Mouse (Mus musculus): ENCODE measurements around the gene Rsph3a. TPM values are rescaled to one million over a fixed set of nuclear protein-coding genes. Genes with fewer than 3 reads are reported as not detected.
A peak's percentile ranks its signal among the peaks of the same experiment; 100 is the strongest.

Rsph3a gene
- polyA plus RNA-seq, 1 experiment = 27.1 TPM

DNA sequence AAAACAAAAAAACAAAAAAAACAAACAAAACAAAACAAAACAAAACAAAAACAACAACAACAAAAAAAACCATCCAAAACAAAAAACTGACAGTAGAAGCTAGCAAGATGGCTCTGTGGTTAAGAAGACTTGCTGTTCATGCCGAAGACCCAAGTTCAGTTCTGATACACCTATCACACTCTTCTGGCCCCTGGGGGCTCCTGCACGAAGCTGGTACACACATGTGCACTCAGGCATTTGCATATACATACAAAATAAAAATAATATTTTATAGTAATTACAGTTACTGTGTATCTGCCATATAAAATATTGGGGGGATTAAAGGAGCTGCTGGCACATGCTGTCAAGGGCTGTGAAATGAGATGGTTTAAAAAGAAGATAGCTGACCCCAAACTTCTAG is 43.9 kb upstream of the Rsph3a start:
- TF ChIP-seq POLR2A (IDR thresholded peaks at IDR 0.05; ENCODE audit: low read depth, low read length) (no peak), CTCF (IDR thresholded peaks at IDR 0.05; ENCODE audit: extremely low read depth, insufficient read depth, insufficient read length, insufficient replicate concordance) (no peak)
- no peak overlapping the region for H3K4me3 ChIP-seq (ENCODE audit: extremely low read depth, insufficient read depth, insufficient read length)
- no peak overlapping the region for H3K27ac ChIP-seq (ENCODE audit: insufficient read depth, low read length)
- no peak for DNase-seq (ENCODE audit: low read depth in 1 of 2, low spot score in 2 of 2)
- peaks cover 12% of the 10 kb centered on the region; the same call in 1 of the 2 replicates for H3K4me1 ChIP-seq (ENCODE audit: control insufficient read depth, insufficient read depth, insufficient read length)
- 82% methylated on average over 2 of the region's 2 CpGs for WGBS
- H3K27me3 ChIP-seq (ENCODE audit: control insufficient read depth, insufficient read depth, low read length) = no peaks in the 10 kb centered on the region
- no peaks in the 10 kb centered on the region for H3K36me3 ChIP-seq (ENCODE audit: control insufficient read depth, insufficient read depth, low read length)

DNA sequence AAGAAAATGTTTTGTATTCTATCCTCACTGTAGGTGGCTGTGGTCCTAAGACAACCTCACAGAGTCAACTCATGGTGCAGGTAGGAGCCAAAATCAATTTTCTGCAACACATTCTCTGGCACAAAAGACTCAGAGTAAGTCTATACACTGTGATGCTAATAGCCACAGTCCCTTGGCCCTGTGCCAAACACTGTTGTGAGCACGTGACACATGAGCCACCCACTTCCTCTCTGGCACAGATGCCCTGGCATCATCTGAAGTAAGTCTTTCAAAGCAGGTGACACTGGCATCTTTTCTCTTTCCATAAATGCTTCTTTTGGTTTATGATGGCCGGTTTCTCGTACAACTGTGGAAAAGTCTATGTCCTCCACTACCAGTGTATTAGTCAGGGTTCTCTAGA is 43.1 kb upstream of the Rsph3a start:
- Histone ChIP-seq H3K27ac (ENCODE audit: insufficient read depth, low read length) (no peak overlapping the region), H3K27me3 (ENCODE audit: control insufficient read depth, insufficient read depth, low read length) (no peaks in the 10 kb centered on the region), H3K4me3 (ENCODE audit: extremely low read depth, insufficient read depth, insufficient read length) (no peak overlapping the region), H3K4me1 (ENCODE audit: control insufficient read depth, insufficient read depth, insufficient read length) (peaks cover 7% of the 10 kb centered on the region; the same call in 1 of the 2 replicates), H3K36me3 (ENCODE audit: control insufficient read depth, insufficient read depth, low read length) (no peaks in the 10 kb centered on the region)
- TF ChIP-seq POLR2A (IDR thresholded peaks at IDR 0.05; ENCODE audit: low read depth, low read length) (no peak), CTCF (IDR thresholded peaks at IDR 0.05; ENCODE audit: extremely low read depth, insufficient read depth, insufficient read length, insufficient replicate concordance) (no peak)
- peak; percentile 83 to 84 for DNase-seq (ENCODE audit: low read depth in 1 of 2, low spot score in 2 of 2)
- 48% methylated on average over 3 of the region's 3 CpGs for WGBS

DNA sequence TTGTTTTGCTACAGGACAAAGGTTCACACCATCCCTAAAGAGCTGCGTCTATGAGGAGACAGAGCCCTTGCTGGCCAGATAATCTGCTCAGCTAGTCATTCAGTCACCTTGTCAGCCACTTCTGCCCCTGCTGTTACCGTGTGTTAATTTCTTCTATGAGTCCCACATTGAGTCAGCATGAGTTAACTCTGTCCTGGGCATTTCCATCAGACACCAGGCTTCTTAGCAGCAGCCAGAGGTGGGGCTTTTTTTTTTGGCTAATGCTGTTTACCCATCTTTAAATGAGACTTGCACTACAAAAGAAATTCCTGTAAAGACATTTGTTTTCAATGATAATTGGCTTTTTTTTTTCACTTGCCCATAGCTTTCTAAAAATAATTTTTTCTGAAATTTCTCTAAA is 40.4 kb upstream of the Rsph3a start:
- Histone ChIP-seq H3K27me3 (ENCODE audit: control insufficient read depth, insufficient read depth, low read length) (no peaks in the 10 kb centered on the region), H3K4me3 (ENCODE audit: extremely low read depth, insufficient read depth, insufficient read length) (no peak overlapping the region), H3K36me3 (ENCODE audit: control insufficient read depth, insufficient read depth, low read length) (no peaks in the 10 kb centered on the region), H3K4me1 (ENCODE audit: control insufficient read depth, insufficient read depth, insufficient read length) (peaks cover 4% of the 10 kb centered on the region; the same call in 1 of the 2 replicates), H3K27ac (ENCODE audit: insufficient read depth, low read length) (no peak overlapping the region)
- TF ChIP-seq CTCF (IDR thresholded peaks at IDR 0.05; ENCODE audit: extremely low read depth, insufficient read depth, insufficient read length, insufficient replicate concordance) (no peak), POLR2A (IDR thresholded peaks at IDR 0.05; ENCODE audit: low read depth, low read length) (no peak)
- DNase-seq (ENCODE audit: low read depth in 1 of 2, low spot score in 2 of 2) = no peak
- WGBS = 37% methylated on average over 2 of the region's 2 CpGs

DNA sequence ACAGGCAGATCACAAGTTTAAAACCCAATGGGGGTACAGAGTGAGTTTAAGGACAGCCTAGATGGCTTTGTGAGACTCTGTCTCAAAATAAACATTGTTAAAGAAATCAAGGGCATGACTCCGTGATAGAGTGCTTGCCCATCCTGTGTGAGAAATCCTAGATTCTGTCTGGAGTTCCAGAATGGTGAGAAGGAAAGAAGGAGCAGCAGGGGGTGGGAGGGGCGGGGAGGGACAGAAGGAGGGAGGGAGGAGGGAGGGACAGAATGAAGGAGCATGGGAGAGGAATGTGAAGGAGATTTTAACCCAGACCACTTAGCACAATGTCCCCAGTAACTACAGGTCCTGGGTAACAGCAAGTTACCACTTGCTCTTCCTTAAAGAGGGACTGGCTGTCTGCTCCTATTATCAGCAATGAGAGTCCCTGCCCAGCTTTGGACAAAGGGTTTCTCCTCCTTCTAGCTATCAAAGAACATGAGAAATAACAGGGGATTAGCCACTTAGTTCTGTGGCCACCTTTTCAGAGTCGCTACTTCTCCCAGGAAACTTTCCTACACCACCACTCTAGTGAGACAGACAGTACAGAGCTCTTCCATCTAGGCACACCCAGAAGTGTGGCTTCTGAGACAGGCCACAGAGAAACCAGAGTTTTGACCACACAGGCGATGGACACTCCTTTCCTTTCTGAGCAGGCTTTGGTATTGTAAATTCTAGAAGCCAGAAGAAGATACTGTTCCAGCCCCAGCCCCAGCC is 39.3 kb upstream of the Rsph3a start:
- TF ChIP-seq POLR2A (IDR thresholded peaks at IDR 0.05; ENCODE audit: low read depth, low read length) = no peak
- TF ChIP-seq CTCF (IDR thresholded peaks at IDR 0.05; ENCODE audit: extremely low read depth, insufficient read depth, insufficient read length, insufficient replicate concordance) = no peak
- no peak overlapping the region for H3K4me3 ChIP-seq (ENCODE audit: extremely low read depth, insufficient read depth, insufficient read length)
- no peak overlapping the region for H3K27ac ChIP-seq (ENCODE audit: insufficient read depth, low read length)
- 67% methylated on average over 4 of the region's 4 CpGs for WGBS
- H3K4me1 ChIP-seq (ENCODE audit: control insufficient read depth, insufficient read depth, insufficient read length) = peaks cover 4% of the 10 kb centered on the region; the same call in 1 of the 2 replicates
- H3K36me3 ChIP-seq (ENCODE audit: control insufficient read depth, insufficient read depth, low read length) = no peaks in the 10 kb centered on the region
- no peak for DNase-seq (ENCODE audit: low read depth in 1 of 2, low spot score in 2 of 2)
- no peaks in the 10 kb centered on the region for H3K27me3 ChIP-seq (ENCODE audit: control insufficient read depth, insufficient read depth, low read length)

DNA sequence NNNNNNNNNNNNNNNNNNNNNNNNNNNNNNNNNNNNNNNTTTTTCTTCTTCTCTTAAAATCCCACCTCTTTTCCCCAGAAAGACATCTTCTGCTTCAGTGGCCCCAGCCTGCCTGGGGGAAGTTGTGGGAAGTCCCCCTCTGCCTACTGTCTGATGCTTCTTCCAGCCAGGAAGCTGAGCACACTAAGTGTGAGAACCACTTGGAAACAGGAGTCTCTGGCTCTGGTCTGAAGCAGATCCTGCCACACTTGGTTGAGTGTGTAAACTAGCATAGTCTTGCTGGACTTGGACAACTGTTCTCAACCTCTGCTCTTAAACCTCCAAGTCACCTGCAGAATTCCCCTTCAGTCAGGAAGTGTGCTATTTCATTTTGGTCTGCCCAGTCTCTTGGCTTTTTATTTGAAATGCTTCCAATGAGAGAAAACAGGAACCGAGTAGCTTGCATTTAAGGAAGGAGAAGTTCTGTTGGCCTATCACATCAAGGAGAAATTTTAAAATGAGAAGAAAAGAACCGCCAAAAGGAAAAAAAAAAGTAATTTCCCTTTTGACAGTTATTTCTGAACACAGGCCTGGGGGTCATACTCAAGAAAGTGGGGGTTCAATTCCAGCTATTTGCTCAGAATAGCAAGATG is 30.7 kb upstream of the Rsph3a start:
- peak overlapping the region; percentile 49; the same call in 1 of the 2 replicates for H3K27ac ChIP-seq (ENCODE audit: insufficient read depth, low read length)
- no peak for DNase-seq (ENCODE audit: low read depth in 1 of 2, low spot score in 2 of 2)
- TF ChIP-seq CTCF (IDR thresholded peaks at IDR 0.05; ENCODE audit: extremely low read depth, insufficient read depth, insufficient read length, insufficient replicate concordance) (no peak), POLR2A (IDR thresholded peaks at IDR 0.05; ENCODE audit: low read depth, low read length) (no peak)
- peaks cover 8% of the 10 kb centered on the region; the same call in 1 of the 2 replicates for H3K4me1 ChIP-seq (ENCODE audit: control insufficient read depth, insufficient read depth, insufficient read length)
- no peaks in the 10 kb centered on the region for H3K36me3 ChIP-seq (ENCODE audit: control insufficient read depth, insufficient read depth, low read length)
- H3K27me3 ChIP-seq (ENCODE audit: control insufficient read depth, insufficient read depth, low read length) = no peaks in the 10 kb centered on the region
- 10% methylated on average over 2 of the region's 2 CpGs for whole genome bisulfite sequencing
- no peak overlapping the region for H3K4me3 ChIP-seq (ENCODE audit: extremely low read depth, insufficient read depth, insufficient read length)

DNA sequence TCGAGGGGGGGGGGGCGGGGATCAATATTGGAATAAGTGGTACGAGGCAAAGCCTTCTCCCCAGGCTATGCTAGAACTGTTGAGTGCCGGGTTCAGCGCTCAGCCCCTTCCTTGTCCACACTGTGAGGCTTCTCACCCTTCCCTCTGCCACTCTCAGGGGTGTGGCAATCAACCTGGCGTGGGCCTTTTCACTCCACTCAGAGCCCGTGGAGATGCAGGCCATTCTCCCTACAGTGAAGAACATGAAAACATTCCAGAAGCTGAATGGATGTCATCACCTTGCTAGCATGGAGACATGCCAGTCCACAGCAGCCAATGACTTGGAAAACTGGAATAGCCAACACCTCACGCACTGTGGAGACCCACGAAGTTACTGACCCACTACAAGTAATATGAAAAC is 29.6 kb upstream of the Rsph3a start:
- Histone ChIP-seq H3K4me3 (ENCODE audit: extremely low read depth, insufficient read depth, insufficient read length) (no peak overlapping the region), H3K4me1 (ENCODE audit: control insufficient read depth, insufficient read depth, insufficient read length) (peaks cover 8% of the 10 kb centered on the region; the same call in 1 of the 2 replicates), H3K27me3 (ENCODE audit: control insufficient read depth, insufficient read depth, low read length) (no peaks in the 10 kb centered on the region), H3K36me3 (ENCODE audit: control insufficient read depth, insufficient read depth, low read length) (no peaks in the 10 kb centered on the region), H3K27ac (ENCODE audit: insufficient read depth, low read length) (no peak overlapping the region)
- no peak for TF ChIP-seq CTCF (IDR thresholded peaks at IDR 0.05; ENCODE audit: extremely low read depth, insufficient read depth, insufficient read length, insufficient replicate concordance)
- no peak for TF ChIP-seq POLR2A (IDR thresholded peaks at IDR 0.05; ENCODE audit: low read depth, low read length)
- WGBS = 90% methylated on average over 9 of the region's 9 CpGs
- no peak for DNase-seq (ENCODE audit: low read depth in 1 of 2, low spot score in 2 of 2)

Data from spleen, adult 2 months (tissue).